Mouse (Mus musculus) intestine, postnatal 0 days (tissue): ENCODE results near the gene Hoxb4. TPM values are rescaled to one million over a fixed set of nuclear protein-coding genes. Genes with fewer than 3 reads are reported as not detected.

Experiments used
- ATAC-seq: fragments of 200-750 bp; cut with Nextera tagmentation; 2 replicates; pipeline ENCODE4 v1.8.0; 2017; ENCODE audit warnings: mild to moderate bottlenecking, moderate TSS enrichment, moderate library complexity
- H3K27ac ChIP-seq: fragments of 300-500 bp; sonication (generic); 2 replicates; pipeline ENCODE4 v1.5.1; 2014; ENCODE audit warnings: mild to moderate bottlenecking, low read depth, low read length, moderate library complexity
- H3K27me3 ChIP-seq: fragments of 300-500 bp; sonication (generic); replicated peaks from 2 replicates; pipeline ENCODE4 v1.6.1; 2014; ENCODE audit warnings: low read length, mixed read lengths; ENCODE audit not compliant: control insufficient read depth, insufficient read depth
- H3K36me3 ChIP-seq: fragments of 300-500 bp; sonication (generic); 2 replicates; pipeline ENCODE4 v1.6.1; 2014; ENCODE audit warnings: mild to moderate bottlenecking, moderate library complexity; ENCODE audit not compliant: control insufficient read depth, insufficient read depth
- H3K4me1 ChIP-seq: fragments of 300-500 bp; sonication (generic); replicated peaks from 2 replicates; pipeline ENCODE4 v1.6.1; 2014; ENCODE audit warnings: antibody characterized with exemption, low read length, mixed read lengths; ENCODE audit not compliant: control insufficient read depth, insufficient read depth
- H3K4me2 ChIP-seq: fragments of 300-500 bp; sonication (generic); replicated peaks from 2 replicates; pipeline ENCODE4 v1.6.1; 2014; ENCODE audit warnings: low read depth, mild to moderate bottlenecking, moderate library complexity
- H3K4me3 ChIP-seq: fragments of 300-500 bp; sonication (generic); 2 replicates; pipeline ENCODE4 v1.5.1; 2014; ENCODE audit warnings: low read depth, low read length
- H3K9ac ChIP-seq: fragments of 300-500 bp; sonication (generic); 2 replicates; pipeline ENCODE4 v1.6.1; 2014; ENCODE audit warnings: mild to moderate bottlenecking, low read depth, low read length
- H3K9me3 ChIP-seq: fragments of 300-500 bp; sonication (generic); 2 replicates; pipeline ENCODE4 v1.6.1; 2016; ENCODE audit warnings: mixed run types; ENCODE audit not compliant: control insufficient read depth
- CTCF ChIP-seq: sonication (generic); IDR thresholded peaks from 2 replicates; pipeline ENCODE4 v1.5.1; 2016; ENCODE audit warnings: low read depth, mild to moderate bottlenecking, control low read depth, antibody characterized with exemption, moderate library complexity
- WGBS: fragments of 180-500 bp; shearing (Covaris S2); extraction: QIAGEN DNeasy Blood & Tissue Kit; methylation state at CpG from one replicate; pipeline ENCODE4 v1.1.7; 2014; 5-methylcytosine and 5-hydroxymethylcytosine counted together
- polyA plus RNA-seq: library from polyadenylated mRNA; unstranded; fragments of >200 nt; fragmentation: Nextera tagmentation; extraction: Ambion mirVana; gene quantifications from 2 replicates; pipeline ENCODE4 v1.2.1, GENCODE M21; 2015

Hoxb4 gene
- polyA plus RNA-seq, 1 experiment from 2014 or later: 1.1 TPM

- no peak for ATAC-seq
- 9% methylated on average over 13 of the region's 13 CpGs for WGBS
- peak overlapping the region; percentile 27 for H3K4me3 ChIP-seq
- H3K9me3 ChIP-seq: no peaks in the 10 kb centered on the region
- no peak overlapping the region for H3K27ac ChIP-seq
- no peak overlapping the region for H3K9ac ChIP-seq
- peak overlapping the region; percentile 63 for H3K4me2 ChIP-seq
- H3K27me3 ChIP-seq: peaks cover 58% of the 10 kb centered on the region
- no peaks in the 10 kb centered on the region for H3K4me1 ChIP-seq
- TF ChIP-seq CTCF: no peak
- no peaks in the 10 kb centered on the region for H3K36me3 ChIP-seq
Observed at GRCm38 (mm10) chr11:96306908-96307269, 11.2 kb upstream of the Hoxb4 start.

- Histone ChIP-seq H3K27ac (peak overlapping the region; percentile 21; the same call in 1 of the 2 replicates), H3K4me2 (peak overlapping the region; percentile 63), H3K4me3 (no peak overlapping the region), H3K9me3 (no peaks in the 10 kb centered on the region), H3K27me3 (peaks cover 58% of the 10 kb centered on the region), H3K36me3 (no peaks in the 10 kb centered on the region), H3K9ac (no peak overlapping the region), H3K4me1 (no peaks in the 10 kb centered on the region)
- no peak for TF ChIP-seq CTCF
- ATAC-seq: no peak
- WGBS: 35% methylated on average over 4 of the region's 4 CpGs
Observed at GRCm38 (mm10) chr11:96308763-96309162, 9.3 kb upstream of the Hoxb4 start.

GRCm38 (mm10) chr11:96309288-96309687 lies 8.8 kb upstream of the Hoxb4 start:
- no peaks in the 10 kb centered on the region for H3K4me1 ChIP-seq
- WGBS: 39% methylated on average over 4 of the region's 4 CpGs

GRCm38 (mm10) chr11:96310183-96310938 lies 7.7 kb upstream of the Hoxb4 start:
- Histone ChIP-seq H3K4me1 (no peaks in the 10 kb centered on the region), H3K9ac (0 out of 2 replicates have a peak overlapping the region, but pooled peaks have one; percentile 32)

More at GRCm38 (mm10) chr11:96309288-96309687, 8.8 kb upstream of the Hoxb4 start:
- Histone ChIP-seq H3K4me2 (peak overlapping the region; percentile 63), H3K36me3 (no peaks in the 10 kb centered on the region), H3K27ac (peak overlapping the region; percentile 21), H3K9me3 (no peaks in the 10 kb centered on the region), H3K4me3 (no peak overlapping the region), H3K9ac (no peak overlapping the region), H3K27me3 (peaks cover 60% of the 10 kb centered on the region)
- no peak for ATAC-seq
- no peak for TF ChIP-seq CTCF

GRCm38 (mm10) chr11:96311097-96311496 lies 7.0 kb upstream of the Hoxb4 start:
- Histone ChIP-seq H3K4me2 (peak overlapping the region; percentile 63), H3K27me3 (peaks cover 63% of the 10 kb centered on the region), H3K9ac (peak overlapping the region; percentile 32; the same call in 1 of the 2 replicates), H3K36me3 (no peaks in the 10 kb centered on the region), H3K27ac (peak overlapping the region; percentile 55), H3K4me3 (peak overlapping the region; percentile 25), H3K9me3 (no peaks in the 10 kb centered on the region), H3K4me1 (no peaks in the 10 kb centered on the region)
- WGBS: 23% methylated on average over 6 of the region's 6 CpGs
- ATAC-seq: no peak
- no peak for TF ChIP-seq CTCF

More at GRCm38 (mm10) chr11:96310183-96310938, 7.7 kb upstream of the Hoxb4 start:
- WGBS: 32% methylated on average over 20 of the region's 20 CpGs
- ATAC-seq: no peak
- TF ChIP-seq CTCF: no peak
- H3K36me3 ChIP-seq: no peaks in the 10 kb centered on the region
- peaks cover 64% of the 10 kb centered on the region for H3K27me3 ChIP-seq
- peak overlapping the region; percentile 55 for H3K27ac ChIP-seq
- H3K4me2 ChIP-seq: peak overlapping the region; percentile 63
- H3K9me3 ChIP-seq: no peaks in the 10 kb centered on the region
- peak overlapping the region; percentile 25; the same call in 1 of the 2 replicates for H3K4me3 ChIP-seq

- 2% methylated on average over 31 of the region's 31 CpGs for WGBS
- peak overlapping the region; percentile 63 for H3K4me2 ChIP-seq
- H3K36me3 ChIP-seq: no peaks in the 10 kb centered on the region
- peak overlapping the region; percentile 25 for H3K4me3 ChIP-seq
- peak overlapping the region; percentile 32; the same call in 1 of the 2 replicates for H3K9ac ChIP-seq
- H3K9me3 ChIP-seq: no peaks in the 10 kb centered on the region
- H3K27ac ChIP-seq: peak overlapping the region; percentile 55
- ATAC-seq: peak; percentile 64
- peaks cover 62% of the 10 kb centered on the region for H3K27me3 ChIP-seq
- H3K4me1 ChIP-seq: no peaks in the 10 kb centered on the region
- TF ChIP-seq CTCF: peak; percentile 82
Observed at GRCm38 (mm10) chr11:96311520-96312417, 6.3 kb upstream of the Hoxb4 start.
